Comparison of ENCODE assay signal across 7 mouse cellular contexts in genomic region chr14:62850980-62851379, GRCm38 (mm10). TPM values are rescaled to one million over a fixed set of nuclear protein-coding genes. Genes with fewer than 3 reads are reported as not detected.
DNase-seq lines count a peak whose midpoint lies in the region; ATAC-seq lines count a peak whose summit lies in the region.

No protein-coding gene starts in this region.

- no peak overlapping the region for H3K9ac ChIP-seq in neural tube, embryonic 11.5 days (ENCODE audit: low read length)
- H3K9ac ChIP-seq in neural tube, embryonic 14.5 days (replicated peaks; ENCODE audit: low read depth, low read length): no peak overlapping the region

- no peaks in the 10 kb centered on the region for H3K4me1 ChIP-seq in neural tube, embryonic 11.5 days (ENCODE audit: control insufficient read depth, insufficient read depth, low read length)
- no peaks in the 10 kb centered on the region; the same call in 1 of the 2 replicates for H3K4me1 ChIP-seq in neural tube, embryonic 14.5 days (ENCODE audit: control insufficient read depth, insufficient read depth, low read length)

- no peak overlapping the region for H3K4me3 ChIP-seq in neural tube, embryonic 11.5 days (ENCODE audit: low read depth, low read length)
- no peak overlapping the region for H3K4me3 ChIP-seq in neural tube, embryonic 14.5 days (ENCODE audit: low read depth, low read length)

- H3K4me2 ChIP-seq in neural tube, embryonic 11.5 days (ENCODE audit: low read depth): no peak overlapping the region
- no peak overlapping the region for H3K4me2 ChIP-seq in neural tube, embryonic 14.5 days (ENCODE audit: low read depth, low read length)

- no peaks in the 10 kb centered on the region for H3K27me3 ChIP-seq in neural tube, embryonic 11.5 days (ENCODE audit: control insufficient read depth, insufficient read depth, low read length)
- H3K27me3 ChIP-seq in neural tube, embryonic 14.5 days (ENCODE audit: control insufficient read depth, insufficient read depth, low read length): no peaks in the 10 kb centered on the region

- peak; percentile 26 for DNase-seq in neural tube, embryonic 11.5 days (ENCODE audit: low spot score)
- no peak for DNase-seq in neural tube, embryonic 10.5 days (ENCODE audit: extremely low spot score, low spot score)
- peak; percentile 50 for DNase-seq in embryo, embryonic 10.5 days (ENCODE audit: low spot score)
- no peak for DNase-seq in ovary, postnatal 36 days (ENCODE audit: low spot score)

- no peaks in the 10 kb centered on the region for H3K36me3 ChIP-seq in neural tube, embryonic 11.5 days (ENCODE audit: control insufficient read depth, insufficient read depth, low read length)
- no peaks in the 10 kb centered on the region for H3K36me3 ChIP-seq in neural tube, embryonic 14.5 days (ENCODE audit: control insufficient read depth, insufficient read depth, low read length)

- ATAC-seq in neural tube, embryonic 11.5 days (ENCODE audit: insufficient read depth, low FRiP score, low TSS enrichment): no peak
- peak; percentile 72 for ATAC-seq in inflammation-experienced regulatory T-cells, adult 6 months
- peak; percentile 85; the same call in 1 of the 2 replicates for ATAC-seq in neural tube, embryonic 14.5 days (ENCODE audit: low read depth)
- no peak for ATAC-seq in erythroblast, adult 5-6 weeks (replicated peaks; ENCODE audit: low FRiP score, poor library complexity, severe bottlenecking)

- no peak overlapping the region for H3K27ac ChIP-seq in neural tube, embryonic 11.5 days (ENCODE audit: low read depth, low read length)
- no peak overlapping the region for H3K27ac ChIP-seq in neural tube, embryonic 14.5 days (ENCODE audit: low read depth, low read length)

- no peaks in the 10 kb centered on the region for H3K9me3 ChIP-seq in neural tube, embryonic 11.5 days (ENCODE audit: control insufficient read depth, low read length)
- no peaks in the 10 kb centered on the region for H3K9me3 ChIP-seq in neural tube, embryonic 14.5 days (ENCODE audit: control insufficient read depth, low read length)

- 44% methylated on average over 6 of the region's 6 CpGs for WGBS in neural tube, embryonic 11.5 days
- WGBS in neural tube, embryonic 14.5 days: 36% methylated on average over 6 of the region's 6 CpGs

RNA-seq across cellular contexts. Expression of gene Wdfy2, which starts 13.5 kb away (rescaled TPM):
- 16.9 and 18.2 TPM in 2 replicates for polyA plus RNA-seq in neural tube, embryonic 11.5 days (2014; fragmentation: Nextera tagmentation; extraction: Ambion mirVana)
- polyA plus RNA-seq in inflammation-experienced regulatory T-cells, adult 6 months (2017; shearing (Covaris generic)): 1 to 10 TPM; 5.0 to 6.7 (median 5.2) TPM
- 13.1 and 16.5 TPM in 2 replicates for polyA plus RNA-seq in neural tube, embryonic 14.5 days (2014; fragmentation: Nextera tagmentation; extraction: Ambion mirVana)
- 4.8 and 7.9 TPM in 2 replicates for total RNA-seq in erythroblast, adult 5-6 weeks (2015; ENCODE audit: low replicate concordance)
- total RNA-seq in erythroblast, adult 5-6 weeks (2017; ENCODE audit: low replicate concordance): 4.7 and 8.0 TPM in 2 replicates

Comparison
In these comparisons a context has a peak if more than half of its experiments do, and no peak if none do; other contexts are left out.
1. ATAC-seq: peak in inflammation-experienced regulatory T-cells, adult 6 months (single experiment) and neural tube, embryonic 14.5 days (single experiment); none in neural tube, embryonic 11.5 days (single experiment) and erythroblast, adult 5-6 weeks (single experiment).
2. DNase-seq: peak in neural tube, embryonic 11.5 days (single experiment) and embryo, embryonic 10.5 days (single experiment); none in neural tube, embryonic 10.5 days (single experiment) and ovary, postnatal 36 days (single experiment).